Mouse (Mus musculus) myocyte (in vitro differentiated cells): ENCODE measurements at regions not wholly inside any gene's neighbourhood (a gene's known extent, or its start where the extent isn't known, plus 50 kb on each side); places are given as distances from the start of the nearest gene placed in this dataset.

Source experiments
- H3K27me3 ChIP-seq: one replicate; pipeline ENCODE4 v1.6.1; 2011; ENCODE audit not compliant: control insufficient read depth, insufficient read depth, insufficient read length
- H3K36me3 ChIP-seq: one replicate; pipeline ENCODE4 v1.6.1; 2011; ENCODE audit not compliant: control insufficient read depth, insufficient read depth
- H3K4me2 ChIP-seq: one replicate; pipeline ENCODE4 v1.6.1; 2011; ENCODE audit warnings: low read depth, control low read depth
- H3K4me3 ChIP-seq: one replicate; pipeline ENCODE4 v1.5.1; 2011; ENCODE audit warnings: mild to moderate bottlenecking, control low read depth, moderate library complexity
- H3K79me2 ChIP-seq: one replicate; pipeline ENCODE4 v1.6.1; 2011; ENCODE audit not compliant: control insufficient read depth, insufficient read depth
- H3ac ChIP-seq: one replicate; pipeline ENCODE4 v1.6.1; 2011; ENCODE audit not compliant: control insufficient read depth, insufficient read length
- CEBPB ChIP-seq: IDR thresholded peaks from 2 replicates; pipeline ENCODE4 v1.6.1; 2011; ENCODE audit warnings: mild to moderate bottlenecking, moderate library complexity; ENCODE audit not compliant: poor library complexity, insufficient read depth, severe bottlenecking
- E2F4 ChIP-seq: IDR thresholded peaks from one replicate; pipeline ENCODE4 v1.6.1; 2011; ENCODE audit warnings: mild to moderate bottlenecking, control low read depth, moderate library complexity; ENCODE audit not compliant: insufficient read depth
- MAX ChIP-seq: IDR thresholded peaks from one replicate; pipeline ENCODE4 v1.6.1; 2011; ENCODE audit warnings: low read depth, mild to moderate bottlenecking, control low read depth
- MYOD1 ChIP-seq, 3 experiments: IDR thresholded peaks; one replicate each; pipeline ENCODE4 v1.6.1; 2011; ENCODE audit warnings: control low read depth in 2 of 3, low read depth in 2 of 3, mild to moderate bottlenecking in 2 of 3, moderate library complexity in 1 of 3; ENCODE audit not compliant: insufficient read length in 2 of 3, control insufficient read depth in 1 of 3
- MYOG ChIP-seq, 3 experiments: IDR thresholded peaks; one replicate each; pipeline ENCODE4 v1.6.1; 2011; ENCODE audit warnings: control low read depth in 2 of 3, low read depth in 2 of 3, mild to moderate bottlenecking in 2 of 3; ENCODE audit not compliant: insufficient read length in 2 of 3, control insufficient read depth in 1 of 3, insufficient read depth in 1 of 3
- POLR2A ChIP-seq: IDR thresholded peaks from one replicate; pipeline ENCODE4 v1.6.1; 2011; ENCODE audit warnings: low read depth, mild to moderate bottlenecking, control low read depth, moderate library complexity; ENCODE audit not compliant: insufficient read length
- POLR2AphosphoS2 ChIP-seq: IDR thresholded peaks from one replicate; pipeline ENCODE4 v1.6.1; 2011; ENCODE audit warnings: low read depth, control low read depth; ENCODE audit not compliant: insufficient read length
- REST ChIP-seq: IDR thresholded peaks from one replicate; pipeline ENCODE4 v1.6.1; 2011; ENCODE audit warnings: mild to moderate bottlenecking, control low read depth, moderate library complexity; ENCODE audit not compliant: insufficient read depth, insufficient read length
- SRF ChIP-seq: IDR thresholded peaks from one replicate; pipeline ENCODE4 v1.6.1; 2011; ENCODE audit warnings: low read depth; ENCODE audit not compliant: control insufficient read depth, insufficient read length
- TCF12 ChIP-seq: IDR thresholded peaks from one replicate; pipeline ENCODE4 v1.6.1; 2011; ENCODE audit warnings: mild to moderate bottlenecking, control low read depth; ENCODE audit not compliant: poor library complexity, insufficient read depth, severe bottlenecking
- TCF3 ChIP-seq: IDR thresholded peaks from one replicate; pipeline ENCODE4 v1.6.1; 2011; ENCODE audit warnings: low read depth, control low read depth; ENCODE audit not compliant: insufficient read length
- USF1 ChIP-seq: IDR thresholded peaks from one replicate; pipeline ENCODE4 v1.6.1; 2011; ENCODE audit warnings: low read depth, mild to moderate bottlenecking, control low read depth, moderate library complexity

DNA sequence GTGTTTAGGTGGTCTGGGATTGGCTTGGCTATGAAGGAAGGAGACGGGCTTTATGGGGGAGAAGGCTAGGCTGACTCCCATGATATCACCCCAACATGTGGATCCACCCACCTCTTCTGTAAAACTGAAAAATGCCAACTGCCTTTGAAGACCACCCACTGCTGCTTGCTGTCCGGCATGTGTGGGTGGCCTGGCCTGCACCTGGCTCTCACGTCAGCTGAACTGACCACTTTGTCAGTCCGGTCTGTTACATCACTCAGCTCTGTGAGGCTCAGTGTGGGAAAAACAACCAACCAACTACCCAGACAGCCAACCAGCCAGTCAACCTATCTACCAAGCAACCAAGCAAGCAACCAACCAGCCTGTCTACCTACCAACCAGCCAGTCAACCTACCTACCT, 305.5 kb downstream of the Tbc1d1 start:
- Histone ChIP-seq H3ac (no peak overlapping the region), H3K36me3 (no peaks in the 10 kb centered on the region), H3K4me2 (no peak overlapping the region), H3K79me2 (no peaks in the 10 kb centered on the region), H3K4me3 (no peak overlapping the region), H3K27me3 (no peaks in the 10 kb centered on the region)
- TF ChIP-seq TCF12, result no peak
- no peak for TF ChIP-seq USF1
- no peak for TF ChIP-seq CEBPB
- TF ChIP-seq MYOG (IDR thresholded peaks at IDR 0.05; ENCODE audit: control insufficient read depth in 1 of 3, insufficient read depth in 1 of 3, insufficient read length in 2 of 3, low read depth in 2 of 3), result peak in 2 of 3 experiments; percentile 80 to 87
- no peak for TF ChIP-seq SRF
- TF ChIP-seq POLR2A, result no peak
- no peak for TF ChIP-seq E2F4
- no peak for TF ChIP-seq POLR2AphosphoS2
- TF ChIP-seq MAX, result no peak
- no peak for TF ChIP-seq TCF3
- TF ChIP-seq MYOD1 (IDR thresholded peaks at IDR 0.05; ENCODE audit: control insufficient read depth in 1 of 3, insufficient read length in 2 of 3, low read depth in 2 of 3), result peak in 2 of 3 experiments; percentile 98 to 99
- TF ChIP-seq REST, result no peak

DNA sequence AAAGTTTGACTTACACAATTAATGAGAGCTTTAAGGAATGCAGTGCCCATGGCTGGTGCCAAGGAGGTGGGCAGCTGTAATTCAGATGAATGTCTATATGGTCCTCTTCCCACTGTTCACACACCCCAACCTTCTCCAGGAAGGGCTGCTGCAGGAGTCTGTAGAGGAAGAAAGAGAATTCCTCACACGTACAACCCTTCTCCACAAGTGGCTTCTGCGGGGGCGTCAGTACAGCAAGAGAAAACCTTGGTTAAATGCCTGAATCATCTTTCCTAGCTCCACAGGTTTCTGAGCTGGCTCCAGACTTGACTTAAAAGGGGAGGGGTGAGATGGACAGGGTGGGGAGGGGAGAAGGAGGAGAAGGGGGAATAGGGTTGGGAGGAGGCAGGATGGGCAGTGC, 306.3 kb downstream of the Tbc1d1 start:
- no peaks in the 10 kb centered on the region for H3K79me2 ChIP-seq
- H3ac ChIP-seq, result no peak overlapping the region
- no peak overlapping the region for H3K4me2 ChIP-seq
- TF ChIP-seq TCF3, result no peak
- no peak for TF ChIP-seq CEBPB
- no peak for TF ChIP-seq MAX
- no peak for TF ChIP-seq REST
- TF ChIP-seq TCF12, result no peak
- TF ChIP-seq POLR2A, result no peak
- TF ChIP-seq SRF, result no peak
- TF ChIP-seq USF1, result no peak
- TF ChIP-seq MYOD1 (IDR thresholded peaks at IDR 0.05; ENCODE audit: control insufficient read depth in 1 of 3, insufficient read length in 2 of 3, low read depth in 2 of 3), result no peak
- no peak for TF ChIP-seq POLR2AphosphoS2
- TF ChIP-seq MYOG (IDR thresholded peaks at IDR 0.05; ENCODE audit: control insufficient read depth in 1 of 3, insufficient read depth in 1 of 3, insufficient read length in 2 of 3, low read depth in 2 of 3), result no peak
- no peak for TF ChIP-seq E2F4
- H3K27me3 ChIP-seq, result no peaks in the 10 kb centered on the region
- H3K4me3 ChIP-seq, result no peak overlapping the region
- no peaks in the 10 kb centered on the region for H3K36me3 ChIP-seq

DNA sequence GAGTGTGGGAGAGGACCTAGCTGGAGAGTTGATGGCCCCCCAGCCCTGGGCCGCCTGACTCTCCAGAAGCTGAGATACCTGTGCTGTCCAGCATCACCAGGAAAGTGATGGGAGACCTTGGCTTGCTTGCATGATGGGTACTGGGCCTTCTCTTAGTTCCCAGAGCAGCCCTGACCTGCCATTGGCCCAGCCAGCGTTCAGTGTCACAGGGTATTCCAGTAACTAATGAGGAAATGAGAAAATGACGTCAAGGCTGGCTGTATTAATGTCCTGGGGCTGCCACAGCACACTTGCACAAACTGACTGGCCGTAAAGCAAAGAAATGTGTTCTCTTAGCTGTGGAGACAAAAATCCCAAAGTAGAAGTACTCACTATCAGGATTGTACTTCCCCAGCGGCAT, 307.5 kb downstream of the Tbc1d1 start:
- H3ac ChIP-seq, result no peak overlapping the region
- no peak overlapping the region for H3K4me3 ChIP-seq
- no peaks in the 10 kb centered on the region for H3K79me2 ChIP-seq
- no peak overlapping the region for H3K4me2 ChIP-seq
- TF ChIP-seq MAX (no peak), REST (no peak), E2F4 (no peak), POLR2A (no peak), POLR2AphosphoS2 (no peak), MYOG (IDR thresholded peaks at IDR 0.05; ENCODE audit: control insufficient read depth in 1 of 3, insufficient read depth in 1 of 3, insufficient read length in 2 of 3, low read depth in 2 of 3) (no peak), MYOD1 (IDR thresholded peaks at IDR 0.05; ENCODE audit: control insufficient read depth in 1 of 3, insufficient read length in 2 of 3, low read depth in 2 of 3) (no peak), SRF (no peak), USF1 (no peak), CEBPB (no peak), TCF3 (no peak), TCF12 (no peak)
- no peaks in the 10 kb centered on the region for H3K27me3 ChIP-seq
- no peaks in the 10 kb centered on the region for H3K36me3 ChIP-seq

GRCm38 (mm10) chr5:64466320-64466719, 310.2 kb downstream of the Tbc1d1 start:
- no peaks in the 10 kb centered on the region for H3K27me3 ChIP-seq

DNA sequence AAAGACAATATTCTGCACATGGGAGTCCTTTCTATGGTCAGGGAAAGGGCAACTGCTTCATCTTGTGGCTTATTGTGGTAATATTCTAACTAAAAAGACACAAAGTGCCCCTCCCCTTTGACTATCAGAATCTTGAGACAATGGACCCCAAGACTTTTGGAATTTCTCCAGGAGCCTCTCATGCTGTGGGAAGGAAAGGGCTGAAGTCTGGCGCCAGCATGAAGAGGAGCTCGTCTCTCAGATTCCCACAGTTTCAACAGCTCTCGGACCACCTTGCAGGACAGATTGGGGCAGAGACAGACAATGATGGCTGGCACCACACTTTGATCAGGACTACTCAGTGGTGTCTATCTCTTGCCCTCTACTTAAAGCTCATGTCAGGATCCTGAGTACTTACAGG, 311.8 kb downstream of the Tbc1d1 start:
- no peak overlapping the region for H3K4me2 ChIP-seq
- H3K79me2 ChIP-seq, result no peaks in the 10 kb centered on the region
- H3ac ChIP-seq, result no peak overlapping the region
- no peaks in the 10 kb centered on the region for H3K27me3 ChIP-seq
- no peak overlapping the region for H3K4me3 ChIP-seq
- no peaks in the 10 kb centered on the region for H3K36me3 ChIP-seq
- TF ChIP-seq USF1 (no peak), REST (no peak), MYOG (IDR thresholded peaks at IDR 0.05; ENCODE audit: control insufficient read depth in 1 of 3, insufficient read depth in 1 of 3, insufficient read length in 2 of 3, low read depth in 2 of 3) (no peak), MYOD1 (IDR thresholded peaks at IDR 0.05; ENCODE audit: control insufficient read depth in 1 of 3, insufficient read length in 2 of 3, low read depth in 2 of 3) (no peak), SRF (no peak), MAX (no peak), POLR2AphosphoS2 (no peak)

More at GRCm38 (mm10) chr5:64466320-64466719, 310.2 kb downstream of the Tbc1d1 start:
- TF ChIP-seq TCF12 (no peak), CEBPB (no peak), MYOG (IDR thresholded peaks at IDR 0.05; ENCODE audit: control insufficient read depth in 1 of 3, insufficient read depth in 1 of 3, insufficient read length in 2 of 3, low read depth in 2 of 3) (no peak)
- H3ac ChIP-seq, result no peak overlapping the region
- H3K79me2 ChIP-seq, result no peaks in the 10 kb centered on the region
- H3K36me3 ChIP-seq, result no peaks in the 10 kb centered on the region
- no peak overlapping the region for H3K4me3 ChIP-seq
- H3K4me2 ChIP-seq, result no peak overlapping the region
